Mouse (Mus musculus): Measurements from ENCODE around the gene Nr1d1. TPM values are rescaled to one million over a fixed set of nuclear protein-coding genes. Genes with fewer than 3 reads are reported as not detected.

Nr1d1 gene
- total and polyA plus RNA-seq, 3 experiments, result 2.0 to 5.6 TPM; not detected in 1

- peak overlapping the region; percentile 87 for H3K27ac ChIP-seq (ENCODE audit: control insufficient read depth, low read depth, low read length)
- peaks cover 11% of the 10 kb centered on the region for H3K79me2 ChIP-seq (ENCODE audit: control insufficient read depth, insufficient read depth, low read length, poor library complexity)
- no peaks in the 10 kb centered on the region for H3K9me3 ChIP-seq (replicated peaks; ENCODE audit: insufficient read depth, low read length)
- TF ChIP-seq EP300 (IDR thresholded peaks at IDR 0.05; ENCODE audit: low read depth in 1 of 2, low read length in 2 of 2) (peak; percentile 21 to 58; a peak in 2 of 4 replicates), ELF1 (IDR thresholded peaks at IDR 0.05; ENCODE audit: low read depth, low read length) (peak; percentile 60; the same call in 1 of the 2 replicates), MYC (IDR thresholded peaks at IDR 0.05; ENCODE audit: low read depth, low read length) (no peak; the same call in 1 of the 2 replicates), HCFC1 (IDR thresholded peaks at IDR 0.05; ENCODE audit: low read depth, low read length) (peak; percentile 35; the same call in 1 of the 2 replicates), TBP (IDR thresholded peaks at IDR 0.05; ENCODE audit: low read depth, low read length) (peak; percentile 50; the same call in 1 of the 2 replicates), RCOR1 (IDR thresholded peaks at IDR 0.05; ENCODE audit: low read depth, low read length) (peak; percentile 47; the same call in 1 of the 2 replicates)
- peak overlapping the region; percentile 95 for H3K9ac ChIP-seq (ENCODE audit: control insufficient read depth, low read depth, low read length, poor library complexity, severe bottlenecking)
- H3K4me1 ChIP-seq (ENCODE audit: control insufficient read depth in 1 of 2, insufficient read depth in 2 of 2, low read length in 2 of 2), result peaks cover 18 to 51% of the 10 kb centered on the region in 2 experiments
- peaks cover 0 to 53% of the 10 kb centered on the region in 2 experiments; a peak in 2 of 4 replicates for H3K36me3 ChIP-seq (ENCODE audit: control insufficient read depth in 1 of 2, insufficient read depth in 2 of 2, low read length in 2 of 2)
- H3K27me3 ChIP-seq (ENCODE audit: control insufficient read depth in 1 of 2, insufficient read depth in 2 of 2, low read length in 2 of 2), result no peaks in the 10 kb centered on the region
- peak; percentile 90 for DNase-seq (ENCODE audit: low read depth, low spot score)
- peak overlapping the region; percentile 39 to 70 for H3K4me3 ChIP-seq (ENCODE audit: control insufficient read depth in 1 of 2, insufficient read depth in 1 of 2, low read depth in 2 of 2, low read length in 2 of 2)
Measured at GRCm38 (mm10) chr11:98789824-98790223, 14.7 kb upstream of the Nr1d1 start.

- Histone ChIP-seq H3K27me3 (ENCODE audit: control insufficient read depth in 1 of 2, insufficient read depth in 2 of 2, low read length in 2 of 2) (no peaks in the 10 kb centered on the region), H3K9ac (ENCODE audit: control insufficient read depth, low read depth, low read length, poor library complexity, severe bottlenecking) (peak overlapping the region; percentile 95), H3K4me3 (ENCODE audit: control insufficient read depth in 1 of 2, insufficient read depth in 1 of 2, low read depth in 2 of 2, low read length in 2 of 2) (peak overlapping the region; percentile 39 to 70), H3K27ac (ENCODE audit: control insufficient read depth, low read depth, low read length) (peak overlapping the region; percentile 87), H3K36me3 (ENCODE audit: control insufficient read depth in 1 of 2, insufficient read depth in 2 of 2, low read length in 2 of 2) (peaks cover 0 to 53% of the 10 kb centered on the region in 2 experiments; a peak in 2 of 4 replicates), H3K9me3 (replicated peaks; ENCODE audit: insufficient read depth, low read length) (no peaks in the 10 kb centered on the region), H3K4me1 (ENCODE audit: control insufficient read depth in 1 of 2, insufficient read depth in 2 of 2, low read length in 2 of 2) (peaks cover 18 to 51% of the 10 kb centered on the region in 2 experiments), H3K79me2 (ENCODE audit: control insufficient read depth, insufficient read depth, low read length, poor library complexity) (peaks cover 6% of the 10 kb centered on the region)
- TF ChIP-seq CHD2 (IDR thresholded peaks at IDR 0.05; ENCODE audit: low read length) (no peak), BHLHE40 (IDR thresholded peaks at IDR 0.05; ENCODE audit: borderline replicate concordance, low read depth, low read length) (no peak), CHD1 (IDR thresholded peaks at IDR 0.05; ENCODE audit: low read depth, low read length) (no peak), ZKSCAN1 (IDR thresholded peaks at IDR 0.05; ENCODE audit: low read depth, low read length) (no peak), SMC3 (IDR thresholded peaks at IDR 0.05; ENCODE audit: low read depth, low read length) (no peak), E2F4 (IDR thresholded peaks at IDR 0.05; ENCODE audit: borderline replicate concordance, low read depth, low read length) (no peak), TAL1 (IDR thresholded peaks at IDR 0.05; ENCODE audit: low read length) (no peak), UBTF (IDR thresholded peaks at IDR 0.05; ENCODE audit: borderline replicate concordance, insufficient read depth, low read depth, low read length) (0 out of 2 replicates have a peak, but pooled peaks have one; percentile 25), NELFE (IDR thresholded peaks at IDR 0.05; ENCODE audit: low read depth, low read length) (no peak; the same call in 1 of the 2 replicates), GATA1 (IDR thresholded peaks at IDR 0.05; ENCODE audit: low read depth, low read length) (no peak), SIN3A (IDR thresholded peaks at IDR 0.05; ENCODE audit: low read length) (peak; percentile 39), MYC (IDR thresholded peaks at IDR 0.05; ENCODE audit: low read depth, low read length) (no peak), ZNF384 (IDR thresholded peaks at IDR 0.05; ENCODE audit: low read depth, low read length) (peak; percentile 75), MXI1 (IDR thresholded peaks at IDR 0.05; ENCODE audit: low read depth, low read length) (no peak; the same call in 1 of the 2 replicates), HCFC1 (IDR thresholded peaks at IDR 0.05; ENCODE audit: low read depth, low read length) (no peak), RAD21 (IDR thresholded peaks at IDR 0.05; ENCODE audit: low read depth, low read length) (no peak), USF1 (IDR thresholded peaks at IDR 0.05; ENCODE audit: low read depth, low read length) (no peak), POLR2A (IDR thresholded peaks at IDR 0.05; ENCODE audit: control insufficient read depth in 1 of 2, insufficient read depth in 1 of 2, low read depth in 1 of 2, low read length in 2 of 2, poor library complexity in 1 of 2) (peak in 1 of 2 experiments; percentile 5; a peak in 2 of 4 replicates), EP300 (IDR thresholded peaks at IDR 0.05; ENCODE audit: low read depth in 1 of 2, low read length in 2 of 2) (no peak), MAZ (IDR thresholded peaks at IDR 0.05; ENCODE audit: low read depth, low read length) (no peak; the same call in 1 of the 2 replicates)
- no peak for DNase-seq (ENCODE audit: low read depth, low spot score)
Measured at GRCm38 (mm10) chr11:98789219-98789807, 14.2 kb upstream of the Nr1d1 start.

Data from MEL (cell line).